Mouse (Mus musculus) neural tube, embryonic 15.5 days (tissue): ENCODE results near the gene Anks1b. TPM values are rescaled to one million over a fixed set of nuclear protein-coding genes. Genes with fewer than 3 reads are reported as not detected.

ENCODE experiments used
- ATAC-seq: fragments of 200-750 bp; cut with Nextera tagmentation; 2 replicates; pipeline ENCODE4 v1.8.0; 2017; ENCODE audit warnings: mild to moderate bottlenecking, moderate TSS enrichment, moderate library complexity; ENCODE audit not compliant: low FRiP score
- H3K27ac ChIP-seq: fragments of 300-500 bp; sonication (generic); replicated peaks from 2 replicates; pipeline ENCODE4 v1.5.1; 2015; ENCODE audit warnings: mild to moderate bottlenecking, inconsistent platforms
- H3K27me3 ChIP-seq: fragments of 300-500 bp; sonication (generic); replicated peaks from 2 replicates; pipeline ENCODE4 v1.6.1; 2015; ENCODE audit warnings: inconsistent platforms
- H3K36me3 ChIP-seq: fragments of 300-500 bp; sonication (generic); 2 replicates; pipeline ENCODE4 v1.6.1; 2015; ENCODE audit warnings: inconsistent platforms
- H3K4me1 ChIP-seq: fragments of 300-500 bp; sonication (generic); 2 replicates; pipeline ENCODE4 v1.6.1; 2015; ENCODE audit warnings: inconsistent platforms
- H3K4me2 ChIP-seq: fragments of 300-500 bp; sonication (generic); 2 replicates; pipeline ENCODE4 v1.6.1; 2015; ENCODE audit warnings: inconsistent platforms, mild to moderate bottlenecking, moderate library complexity
- H3K4me3 ChIP-seq: fragments of 300-500 bp; sonication (generic); replicated peaks from 2 replicates; pipeline ENCODE4 v1.5.1; 2015; ENCODE audit warnings: mild to moderate bottlenecking, inconsistent platforms
- H3K9ac ChIP-seq: fragments of 300-500 bp; sonication (generic); replicated peaks from 2 replicates; pipeline ENCODE4 v1.6.1; 2015; ENCODE audit warnings: mild to moderate bottlenecking, inconsistent platforms
- H3K9me3 ChIP-seq: fragments of 300-500 bp; sonication (generic); replicated peaks from 2 replicates; pipeline ENCODE4 v1.6.1; 2016; ENCODE audit warnings: inconsistent platforms
- WGBS: fragments of 180-500 bp; shearing (Covaris S2); methylation state at CpG from one replicate; pipeline ENCODE4 v1.1.7; 2015; ENCODE audit warnings: mixed read lengths; 5-methylcytosine and 5-hydroxymethylcytosine counted together
- polyA plus RNA-seq: library from polyadenylated mRNA; unstranded; fragments of >200 nt; fragmentation: Nextera tagmentation; extraction: Ambion mirVana; gene quantifications from 2 replicates; pipeline ENCODE4 v1.2.1, GENCODE M21; 2015

The Anks1b gene
- polyA plus RNA-seq, 1 experiment from 2014 or later: 76.0 TPM

- no peak for ATAC-seq
- Histone ChIP-seq H3K9me3 (no peaks in the 10 kb centered on the region), H3K27ac (peak overlapping the region; percentile 90), H3K9ac (peak overlapping the region; percentile 68), H3K4me3 (peak overlapping the region; percentile 57), H3K4me1 (peaks cover 26% of the 10 kb centered on the region), H3K36me3 (no peaks in the 10 kb centered on the region), H3K27me3 (0 out of 2 replicates have a peak, but pooled peaks cover 7% of the 10 kb centered on the region), H3K4me2 (peak overlapping the region; percentile 66)
- 2% methylated on average over 21 of the region's 21 CpGs for WGBS
Measured at GRCm38 (mm10) chr10:90830591-90831287, 957.4 kb downstream of the Anks1b start.

GRCm38 (mm10) chr10:90831288-90831626 is 957.9 kb downstream of the Anks1b start:
- no peak for ATAC-seq
- peaks cover 26% of the 10 kb centered on the region for H3K4me1 ChIP-seq
- H3K4me3 ChIP-seq: peak overlapping the region; percentile 57
- H3K36me3 ChIP-seq: no peaks in the 10 kb centered on the region
- peak overlapping the region; percentile 68 for H3K9ac ChIP-seq
- 7% methylated on average over 2 of the region's 2 CpGs for WGBS
- H3K4me2 ChIP-seq: peak overlapping the region; percentile 66
- 0 out of 2 replicates have a peak, but pooled peaks cover 7% of the 10 kb centered on the region for H3K27me3 ChIP-seq
- no peaks in the 10 kb centered on the region for H3K9me3 ChIP-seq
- H3K27ac ChIP-seq: peak overlapping the region; percentile 90

GRCm38 (mm10) chr10:90834306-90834705 is 961.0 kb downstream of the Anks1b start:
- no peak overlapping the region for H3K4me3 ChIP-seq
- no peaks in the 10 kb centered on the region for H3K9me3 ChIP-seq
- no peak for ATAC-seq
- 38% methylated on average over 5 of the region's 5 CpGs for WGBS
- no peak overlapping the region for H3K27ac ChIP-seq
- H3K36me3 ChIP-seq: no peaks in the 10 kb centered on the region
- no peaks in the 10 kb centered on the region for H3K27me3 ChIP-seq
- peaks cover 19% of the 10 kb centered on the region for H3K4me1 ChIP-seq
- H3K4me2 ChIP-seq: no peak overlapping the region
- no peak overlapping the region for H3K9ac ChIP-seq

GRCm38 (mm10) chr10:90835195-90835594 is 961.9 kb downstream of the Anks1b start:
- H3K4me2 ChIP-seq: no peak overlapping the region
- H3K9ac ChIP-seq: no peak overlapping the region
- no peaks in the 10 kb centered on the region for H3K9me3 ChIP-seq
- no peak for ATAC-seq
- H3K36me3 ChIP-seq: no peaks in the 10 kb centered on the region
- H3K4me1 ChIP-seq: peaks cover 19% of the 10 kb centered on the region
- H3K4me3 ChIP-seq: no peak overlapping the region
- H3K27ac ChIP-seq: no peak overlapping the region
- H3K27me3 ChIP-seq: no peaks in the 10 kb centered on the region

- ATAC-seq: no peak
- no peak overlapping the region for H3K9ac ChIP-seq
- no peak overlapping the region for H3K4me3 ChIP-seq
- H3K27me3 ChIP-seq: no peaks in the 10 kb centered on the region
- 0 out of 2 replicates have a peak, but pooled peaks cover 5% of the 10 kb centered on the region for H3K9me3 ChIP-seq
- no peak overlapping the region for H3K4me2 ChIP-seq
- 0 out of 2 replicates have a peak, but pooled peaks cover 4% of the 10 kb centered on the region for H3K4me1 ChIP-seq
- H3K36me3 ChIP-seq: no peaks in the 10 kb centered on the region
- 77% methylated on average over 9 of the region's 9 CpGs for WGBS
- no peak overlapping the region for H3K27ac ChIP-seq
Measured at GRCm38 (mm10) chr10:90839611-90840335, 966.5 kb downstream of the Anks1b start.

GRCm38 (mm10) chr10:90842398-90842797 is 969.1 kb downstream of the Anks1b start:
- Histone ChIP-seq H3K36me3 (no peaks in the 10 kb centered on the region), H3K4me2 (no peak overlapping the region), H3K4me3 (no peak overlapping the region), H3K9ac (no peak overlapping the region), H3K27me3 (no peaks in the 10 kb centered on the region), H3K4me1 (0 out of 2 replicates have a peak, but pooled peaks cover 4% of the 10 kb centered on the region), H3K9me3 (0 out of 2 replicates have a peak, but pooled peaks cover 5% of the 10 kb centered on the region), H3K27ac (no peak overlapping the region)
- no peak for ATAC-seq
- WGBS: 72% methylated on average over 2 of the region's 2 CpGs

GRCm38 (mm10) chr10:90851077-90851476 is 977.8 kb downstream of the Anks1b start:
- Histone ChIP-seq H3K27ac (no peak overlapping the region), H3K9ac (no peak overlapping the region), H3K9me3 (no peaks in the 10 kb centered on the region), H3K4me3 (no peak overlapping the region), H3K4me2 (no peak overlapping the region), H3K27me3 (no peaks in the 10 kb centered on the region), H3K4me1 (peaks cover 16% of the 10 kb centered on the region), H3K36me3 (no peaks in the 10 kb centered on the region)
- WGBS: 91% methylated on average over 6 of the region's 6 CpGs
- no peak for ATAC-seq

- peak overlapping the region; percentile 30; the same call in 1 of the 2 replicates for H3K4me2 ChIP-seq
- H3K27me3 ChIP-seq: no peaks in the 10 kb centered on the region
- H3K4me3 ChIP-seq: no peak overlapping the region
- ATAC-seq: no peak
- H3K4me1 ChIP-seq: peaks cover 16% of the 10 kb centered on the region
- no peaks in the 10 kb centered on the region for H3K9me3 ChIP-seq
- H3K36me3 ChIP-seq: no peaks in the 10 kb centered on the region
- 0 out of 2 replicates have a peak overlapping the region, but pooled peaks have one; percentile 58 for H3K27ac ChIP-seq
- 20% methylated on average over 11 of the region's 11 CpGs for WGBS
- H3K9ac ChIP-seq: no peak overlapping the region
Measured at GRCm38 (mm10) chr10:90851999-90852398, 978.7 kb downstream of the Anks1b start.

GRCm38 (mm10) chr10:90852432-90852831 is 979.1 kb downstream of the Anks1b start:
- Histone ChIP-seq H3K27me3 (no peaks in the 10 kb centered on the region), H3K36me3 (no peaks in the 10 kb centered on the region), H3K27ac (0 out of 2 replicates have a peak overlapping the region, but pooled peaks have one; percentile 9), H3K9me3 (no peaks in the 10 kb centered on the region), H3K4me3 (no peak overlapping the region), H3K4me1 (peaks cover 16% of the 10 kb centered on the region), H3K9ac (no peak overlapping the region), H3K4me2 (no peak overlapping the region)
- no peak for ATAC-seq
- WGBS: 61% methylated on average over 7 of the region's 7 CpGs

GRCm38 (mm10) chr10:90856668-90857067 is 983.4 kb downstream of the Anks1b start:
- no peaks in the 10 kb centered on the region for H3K36me3 ChIP-seq
- 33% methylated on average over 4 of the region's 4 CpGs for WGBS

GRCm38 (mm10) chr10:90859665-90860523 is 986.6 kb downstream of the Anks1b start:
- no peaks in the 10 kb centered on the region for H3K27me3 ChIP-seq
- peaks cover 7% of the 10 kb centered on the region; the same call in 1 of the 2 replicates for H3K4me1 ChIP-seq
- H3K36me3 ChIP-seq: no peaks in the 10 kb centered on the region
- no peak overlapping the region for H3K27ac ChIP-seq
- H3K4me3 ChIP-seq: no peak overlapping the region
- H3K9ac ChIP-seq: no peak overlapping the region
- H3K9me3 ChIP-seq: no peaks in the 10 kb centered on the region
- ATAC-seq: no peak
- no peak overlapping the region for H3K4me2 ChIP-seq
- 85% methylated on average over 19 of the region's 19 CpGs for WGBS

More at GRCm38 (mm10) chr10:90856668-90857067, 983.4 kb downstream of the Anks1b start:
- Histone ChIP-seq H3K4me1 (peaks cover 10% of the 10 kb centered on the region), H3K9me3 (no peaks in the 10 kb centered on the region), H3K27ac (no peak overlapping the region), H3K4me2 (no peak overlapping the region), H3K27me3 (no peaks in the 10 kb centered on the region), H3K9ac (no peak overlapping the region), H3K4me3 (no peak overlapping the region)
- ATAC-seq: no peak
